Mouse (Mus musculus) urinary bladder, postnatal 25 days (tissue): ENCODE data around the gene Gm49361.
A peak's percentile ranks its signal among the peaks of the same experiment; 100 is the strongest.

ENCODE experiments used
- DNase-seq: peaks from one replicate; pipeline ENCODE4 v3.0.0; 2022; ENCODE audit warnings: low spot score

Gene Gm49361

DNA sequence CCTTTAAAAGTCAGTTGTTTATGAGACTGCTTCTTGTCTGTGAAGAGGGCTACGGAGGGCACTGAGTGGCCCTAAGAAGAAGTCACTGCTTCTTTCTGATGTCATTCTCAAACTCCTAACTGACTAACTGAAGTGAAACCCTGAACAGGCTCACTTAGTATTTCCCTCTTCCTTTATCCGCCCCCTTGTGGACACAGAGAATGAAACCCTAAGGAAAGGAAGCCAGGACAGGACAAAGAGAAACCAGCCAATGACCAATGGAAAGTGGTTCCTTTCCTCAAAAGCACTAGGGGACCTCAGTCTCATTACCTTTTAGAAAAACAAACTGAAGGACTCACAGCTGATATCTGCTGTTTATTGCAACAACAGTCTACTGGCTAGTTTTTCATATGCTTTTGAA lies 126.4 kb downstream of the Gm49361 start:
- DNase-seq, result peak; percentile 30

DNA sequence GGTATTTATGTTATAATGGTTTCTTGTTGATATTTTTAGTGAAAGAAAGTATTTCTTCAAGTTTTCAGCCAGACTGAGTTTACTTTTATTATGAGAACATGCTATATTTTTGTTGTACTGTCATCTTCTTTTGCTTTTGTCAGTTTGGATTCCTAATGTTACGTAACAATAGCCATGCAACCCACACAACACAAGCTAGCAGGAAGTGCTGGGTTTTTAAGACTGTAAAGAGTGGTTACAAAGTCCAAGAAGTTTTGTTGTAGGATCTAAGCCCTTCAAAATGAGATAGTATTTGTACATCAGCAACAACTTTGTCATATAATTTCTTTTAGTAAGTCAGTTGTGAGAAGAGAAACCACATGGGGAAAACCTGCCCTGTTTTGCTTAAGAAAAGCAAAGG lies 128.2 kb downstream of the Gm49361 start:
- no peak for DNase-seq

GRCm38 (mm10) chr14:57616339-57616965 lies 129.5 kb downstream of the Gm49361 start:
- no peak for DNase-seq

DNA sequence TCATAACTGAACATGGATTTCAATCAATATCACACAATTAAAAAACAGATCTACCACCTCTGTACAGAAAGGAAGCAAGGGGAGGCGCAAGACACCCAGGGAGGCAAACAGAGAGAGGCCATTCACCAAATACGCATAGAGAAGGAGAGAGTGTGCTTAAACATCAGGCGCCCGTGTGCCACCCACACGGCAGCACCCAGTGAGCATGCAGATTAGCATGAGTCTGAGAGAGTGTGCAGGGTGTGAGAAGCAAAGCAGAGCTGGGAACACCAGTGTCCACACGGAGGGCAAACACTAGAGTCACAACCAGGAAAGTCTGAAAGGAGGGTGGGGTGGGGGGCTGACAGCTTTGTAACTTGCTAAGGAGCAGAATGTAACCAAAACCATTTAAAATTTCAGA lies 130.1 kb downstream of the Gm49361 start:
- DNase-seq, result no peak

GRCm38 (mm10) chr14:57611034-57611433 lies 134.9 kb downstream of the Gm49361 start:
- DNase-seq, result no peak

DNA sequence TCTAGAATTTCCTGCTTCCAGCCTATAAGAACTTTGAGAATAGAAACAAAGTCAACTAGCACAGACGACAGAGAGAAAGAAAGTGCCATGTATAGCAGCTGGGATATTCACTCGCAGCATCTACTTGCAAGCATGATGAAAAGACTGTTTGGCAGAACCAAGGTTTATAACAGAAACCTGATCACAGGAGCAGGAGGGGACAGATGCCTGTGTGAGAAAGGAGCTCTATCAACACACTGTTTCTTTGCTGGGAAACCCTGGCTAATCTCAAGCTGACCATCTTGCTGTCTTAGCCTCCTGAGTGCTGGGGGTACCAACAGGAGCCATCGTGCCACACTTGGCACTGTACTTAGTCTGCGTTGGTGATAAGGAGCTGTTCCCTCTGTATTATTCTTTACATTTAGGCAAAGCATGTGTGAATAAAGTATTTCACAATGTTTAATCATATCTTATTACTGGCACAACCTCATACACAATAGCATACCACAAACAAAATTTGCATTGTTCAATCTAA lies 136.0 kb downstream of the Gm49361 start:
- DNase-seq, result no peak

DNA sequence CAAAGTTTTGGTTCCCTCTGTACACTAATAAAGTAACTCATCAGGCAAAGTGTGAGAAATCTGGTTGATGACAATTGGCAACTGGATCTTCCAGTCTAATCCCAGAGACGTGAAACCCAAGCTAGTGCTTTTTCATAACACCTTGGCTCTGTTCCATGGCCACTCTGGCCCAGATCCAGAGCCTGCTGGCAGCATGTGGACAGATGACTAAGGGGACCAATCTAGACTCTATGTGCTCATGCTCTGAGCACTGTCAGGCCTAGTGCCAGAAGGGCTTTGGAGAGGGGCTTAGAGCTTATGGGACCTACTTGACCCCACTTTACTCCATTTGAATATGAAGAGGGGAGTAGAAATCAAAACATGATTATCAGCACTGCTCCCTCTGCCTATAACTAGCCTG lies 138.4 kb downstream of the Gm49361 start:
- peak; percentile 82 for DNase-seq

DNA sequence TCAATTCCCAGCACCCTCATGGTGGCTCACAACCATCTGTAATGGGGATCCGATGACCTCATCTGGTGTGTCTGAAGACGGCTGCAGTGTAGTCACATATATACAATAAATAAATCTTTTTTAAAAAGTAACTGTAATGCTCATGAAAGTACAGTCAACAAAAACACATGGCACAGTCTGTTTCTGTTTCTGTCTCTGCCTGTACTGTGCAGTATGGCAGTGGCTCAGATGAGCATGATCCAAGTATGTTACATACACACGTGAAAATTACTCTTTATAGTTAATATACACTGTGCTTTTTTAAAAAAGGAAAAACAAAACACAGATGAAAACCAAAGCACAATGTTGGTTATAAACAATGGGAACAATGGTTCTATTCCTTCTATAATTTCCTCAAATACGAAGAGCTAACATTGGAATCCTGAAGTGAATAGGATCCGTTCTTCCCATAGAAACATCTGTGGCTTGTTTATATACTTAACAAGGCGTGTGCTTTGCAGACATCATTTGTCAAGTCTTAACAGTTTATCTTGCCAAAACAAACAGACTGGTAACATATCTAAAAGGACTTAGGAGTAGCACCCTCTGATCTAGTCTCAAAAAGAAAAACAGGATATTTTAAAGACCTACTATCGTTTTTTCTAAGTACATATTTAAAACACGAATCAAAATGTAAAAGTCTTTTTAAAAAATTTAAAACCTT lies 139.1 kb downstream of the Gm49361 start:
- no peak for DNase-seq

- DNase-seq, result no peak
Observed at GRCm38 (mm10) chr14:57593279-57593678, 152.6 kb downstream of the Gm49361 start.
